Mouse (Mus musculus) heart, embryonic 10.5 days (tissue): ENCODE measurements around the gene Lmbr1l. TPM values are rescaled to one million over a fixed set of nuclear protein-coding genes. Genes with fewer than 3 reads are reported as not detected.
"Not testable (repeated sequence)": the region's sequence is repeated elsewhere in the genome, so short reads cannot be mapped to it uniquely, and the experiment has no call there.

Experiments used
- DNase-seq: peaks from one replicate; pipeline ENCODE4 v3.0.0-alpha.2; 2017; ENCODE audit warnings: low spot score
- H3K27ac ChIP-seq: fragments of 300-500 bp; sonication (generic); 2 replicates; pipeline ENCODE4 v1.5.1; 2016; ENCODE audit warnings: mild to moderate bottlenecking
- H3K27me3 ChIP-seq: fragments of 300-500 bp; sonication (generic); 2 replicates; pipeline ENCODE4 v1.6.1; 2016; ENCODE audit warnings: mild to moderate bottlenecking; ENCODE audit not compliant: poor library complexity, insufficient read depth, severe bottlenecking
- H3K36me3 ChIP-seq: fragments of 300-500 bp; sonication (generic); 2 replicates; pipeline ENCODE4 v1.6.1; 2016; ENCODE audit warnings: mild to moderate bottlenecking, moderate library complexity
- H3K4me1 ChIP-seq: fragments of 300-500 bp; sonication (generic); 2 replicates; pipeline ENCODE4 v1.6.1; 2016; ENCODE audit warnings: mild to moderate bottlenecking
- H3K4me3 ChIP-seq: fragments of 300-500 bp; sonication (generic); 2 replicates; pipeline ENCODE4 v1.5.1; 2016; ENCODE audit warnings: mild to moderate bottlenecking, moderate library complexity
- H3K9me3 ChIP-seq: fragments of 300-500 bp; sonication (generic); 2 replicates; pipeline ENCODE4 v1.6.1; 2016; ENCODE audit warnings: mild to moderate bottlenecking, moderate library complexity
- WGBS: fragments of 180-500 bp; shearing (Covaris S2); methylation state at CpG from one replicate; pipeline ENCODE4 v1.1.7; 2016; 5-methylcytosine and 5-hydroxymethylcytosine counted together
- polyA plus RNA-seq: library from polyadenylated mRNA; unstranded; fragments of >200 nt; fragmentation: Nextera tagmentation; extraction: Ambion mirVana; gene quantifications from 2 replicates; pipeline ENCODE4 v1.2.1, GENCODE M21; 2016

Gene Lmbr1l
- polyA plus RNA-seq, 1 experiment from 2014 or later = 20.2 TPM

GRCm38 (mm10) chr15:98930998-98931397 lies 13.0 kb upstream of the Lmbr1l start:
- peaks cover 23% of the 10 kb centered on the region for H3K4me1 ChIP-seq
- H3K36me3 ChIP-seq = peaks cover 20% of the 10 kb centered on the region
- H3K9me3 ChIP-seq = no peaks in the 10 kb centered on the region
- H3K27me3 ChIP-seq = no peaks in the 10 kb centered on the region
- H3K27ac ChIP-seq = no peak overlapping the region
- DNase-seq = no peak
- 81% methylated on average over 3 of the region's 3 CpGs for WGBS
- H3K4me3 ChIP-seq = no peak overlapping the region

DNA sequence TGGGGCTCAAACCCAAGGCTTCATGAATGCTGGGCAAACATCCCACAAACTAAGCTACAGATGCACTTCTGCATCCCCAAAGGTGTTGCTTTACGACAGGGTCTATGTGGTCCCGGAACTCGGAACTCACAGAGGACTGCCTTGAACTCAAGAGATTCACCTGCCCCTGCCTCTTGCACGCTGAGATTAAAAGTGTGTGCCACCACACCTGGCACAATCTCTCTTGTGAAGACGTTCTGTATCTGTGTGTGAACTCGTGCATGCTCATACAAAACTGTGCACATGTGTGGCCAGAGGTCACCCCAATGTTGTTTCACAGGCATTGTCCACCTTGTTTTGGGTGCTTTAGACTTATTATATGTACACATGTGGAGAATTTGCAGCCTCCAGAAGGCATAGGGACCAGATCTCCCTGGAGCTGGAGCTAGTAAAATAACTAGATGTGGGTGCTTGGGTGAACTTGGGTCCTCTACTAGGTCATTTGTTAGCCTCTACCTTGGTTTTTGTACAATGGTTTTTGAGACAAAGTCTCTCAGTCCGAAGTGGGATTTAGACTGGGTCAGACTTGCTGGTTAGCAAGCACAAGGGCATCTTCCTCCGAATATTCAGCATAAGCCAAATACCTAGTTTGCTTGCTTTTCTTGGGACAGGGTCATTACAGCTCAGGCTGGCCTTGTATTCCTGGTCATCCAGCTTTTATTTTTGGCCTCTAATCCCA lies 12.1 kb upstream of the Lmbr1l start:
- DNase-seq = no peak
- peaks cover 21% of the 10 kb centered on the region for H3K36me3 ChIP-seq
- no peak overlapping the region; the same call in 1 of the 2 replicates for H3K27ac ChIP-seq
- WGBS = 52% methylated on average over 8 of the region's 8 CpGs
- H3K27me3 ChIP-seq = no peaks in the 10 kb centered on the region
- no peak overlapping the region for H3K4me3 ChIP-seq
- peaks cover 15% of the 10 kb centered on the region for H3K4me1 ChIP-seq
- no peaks in the 10 kb centered on the region for H3K9me3 ChIP-seq

DNA sequence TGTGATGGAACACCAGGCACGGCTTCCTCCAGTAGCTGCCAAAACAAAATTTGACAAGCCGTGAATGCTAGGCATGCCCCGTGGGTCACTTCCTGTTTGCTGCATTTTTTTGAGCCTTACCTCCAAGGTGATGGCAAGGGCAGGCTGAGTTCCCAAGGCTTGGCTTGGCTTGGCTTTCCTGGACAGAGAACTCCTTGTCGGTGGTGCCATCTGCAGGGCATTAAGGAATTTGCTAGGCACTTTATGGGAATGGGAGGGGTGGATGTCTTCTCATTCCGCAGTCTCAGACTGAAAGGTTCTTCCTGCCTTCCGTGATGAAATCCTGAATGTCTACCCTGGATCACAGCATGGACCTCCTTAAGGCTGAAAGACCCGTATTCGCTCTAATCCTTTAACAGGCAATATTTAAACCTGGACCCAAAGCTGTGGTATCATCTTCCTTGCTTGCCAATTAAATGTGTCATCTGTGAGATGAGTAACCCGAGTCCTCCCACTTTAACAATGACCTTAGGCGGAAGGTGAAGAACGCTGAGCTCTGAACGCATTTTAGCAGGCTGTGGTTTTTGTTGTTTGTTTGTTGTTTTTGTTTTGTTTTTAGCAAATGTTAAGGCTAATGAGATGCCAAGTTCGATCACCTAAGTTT lies 10.7 kb upstream of the Lmbr1l start:
- 14% methylated on average over 13 of the region's 13 CpGs for WGBS
- Histone ChIP-seq H3K4me3 (peak overlapping the region; percentile 6; the same call in 1 of the 2 replicates), H3K9me3 (no peaks in the 10 kb centered on the region), H3K27ac (no peak overlapping the region), H3K36me3 (peaks cover 21% of the 10 kb centered on the region), H3K4me1 (peaks cover 12% of the 10 kb centered on the region), H3K27me3 (no peaks in the 10 kb centered on the region)
- peak; percentile 94 for DNase-seq

DNA sequence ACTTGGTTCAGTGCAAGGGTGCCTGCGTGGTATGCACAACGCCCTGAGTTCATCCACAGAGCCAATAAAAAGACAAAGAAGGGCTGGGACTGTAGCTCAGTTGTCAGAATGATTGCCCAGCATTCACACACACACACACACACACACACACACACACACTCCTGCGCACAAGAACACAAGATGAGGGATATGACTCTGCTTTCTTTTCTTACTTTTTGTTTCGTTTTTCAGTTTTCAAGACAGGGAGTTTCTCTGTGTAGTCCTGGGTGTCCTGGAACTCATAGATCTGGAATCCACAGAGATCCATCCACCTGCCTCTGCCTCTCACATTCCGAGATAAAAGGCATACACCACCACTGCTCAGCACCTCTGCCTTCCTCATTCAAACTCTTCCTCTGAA lies 9.5 kb upstream of the Lmbr1l start:
- 85% methylated on average over 5 of the region's 5 CpGs for WGBS
- Histone ChIP-seq H3K27me3 (no peaks in the 10 kb centered on the region), H3K36me3 (peaks cover 16% of the 10 kb centered on the region), H3K4me1 (peaks cover 8% of the 10 kb centered on the region), H3K27ac (no peak overlapping the region), H3K4me3 (no peak overlapping the region), H3K9me3 (no peaks in the 10 kb centered on the region)
- no peak for DNase-seq

DNA sequence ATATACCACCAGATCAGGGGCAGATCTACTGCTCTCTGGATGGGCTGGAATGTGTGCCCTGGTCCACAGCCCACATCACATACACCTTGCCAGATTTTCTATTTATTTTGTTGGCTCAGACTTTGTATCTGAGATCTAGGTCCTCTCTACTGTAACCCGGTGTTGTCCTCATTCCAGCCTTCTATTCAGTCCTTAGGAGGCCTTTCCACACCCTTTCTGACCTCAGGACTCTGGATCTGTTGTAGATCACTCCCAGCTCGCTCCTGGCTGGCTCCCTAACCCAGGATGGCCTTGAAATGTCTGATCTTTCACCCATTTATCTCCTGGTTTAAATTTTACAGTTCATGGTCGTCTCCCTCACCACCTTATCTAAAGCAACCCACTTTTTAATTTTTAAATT lies 6.7 kb upstream of the Lmbr1l start:
- no peaks in the 10 kb centered on the region for H3K27me3 ChIP-seq
- WGBS = 75% methylated on average over 3 of the region's 3 CpGs

GRCm38 (mm10) chr15:98923031-98923537 lies 5.1 kb upstream of the Lmbr1l start:
- Histone ChIP-seq H3K4me3 (no peak overlapping the region), H3K36me3 (peaks cover 4% of the 10 kb centered on the region; the same call in 1 of the 2 replicates), H3K27me3 (no peaks in the 10 kb centered on the region), H3K9me3 (no peaks in the 10 kb centered on the region), H3K4me1 (no peaks in the 10 kb centered on the region), H3K27ac (no peak overlapping the region)
- 83% methylated on average over 2 of the region's 2 CpGs for WGBS
- no peak for DNase-seq

More for the DNA sequence above, 6.7 kb upstream of the Lmbr1l start:
- Histone ChIP-seq H3K9me3 (no peaks in the 10 kb centered on the region), H3K36me3 (peaks cover 4% of the 10 kb centered on the region; the same call in 1 of the 2 replicates), H3K4me1 (peaks cover 6% of the 10 kb centered on the region), H3K4me3 (no peak overlapping the region), H3K27ac (no peak overlapping the region)
- no peak for DNase-seq

GRCm38 (mm10) chr15:98922581-98922980 lies 4.5 kb upstream of the Lmbr1l start:
- H3K9me3 ChIP-seq = no peaks in the 10 kb centered on the region
- H3K27ac ChIP-seq = no peak overlapping the region
- DNase-seq = no peak
- peaks cover 4% of the 10 kb centered on the region; the same call in 1 of the 2 replicates for H3K36me3 ChIP-seq
- no peaks in the 10 kb centered on the region for H3K27me3 ChIP-seq
- H3K4me1 ChIP-seq = no peaks in the 10 kb centered on the region
- no peak overlapping the region for H3K4me3 ChIP-seq
- 53% methylated on average over 3 of the region's 3 CpGs for WGBS

DNA sequence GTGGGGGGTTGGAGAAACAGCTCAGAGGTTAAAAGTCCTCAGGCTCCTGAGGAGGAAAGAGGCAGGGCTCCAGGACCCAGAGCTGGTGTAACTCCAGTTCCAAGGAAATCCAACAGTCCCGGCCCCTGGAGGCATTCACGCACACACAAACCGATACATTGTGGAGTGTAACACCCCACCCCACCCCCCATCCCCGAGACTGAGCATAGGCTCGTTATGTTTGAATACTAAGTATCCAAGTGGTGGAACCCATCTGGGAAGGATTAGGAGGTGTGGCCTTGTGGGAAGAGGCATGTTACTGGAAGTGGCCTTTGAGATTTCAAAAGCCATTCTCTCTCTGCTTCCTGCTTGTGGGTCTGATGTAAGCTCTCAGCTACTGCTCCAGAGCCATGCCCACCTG lies 3.5 kb upstream of the Lmbr1l start:
- Histone ChIP-seq H3K27me3 (no peaks in the 10 kb centered on the region), H3K9me3 (no peaks in the 10 kb centered on the region), H3K27ac (no peak overlapping the region), H3K4me1 (peaks cover 7% of the 10 kb centered on the region), H3K36me3 (peaks cover 4% of the 10 kb centered on the region; the same call in 1 of the 2 replicates), H3K4me3 (no peak overlapping the region)
- 77% methylated on average over 5 of the region's 5 CpGs for WGBS
- no peak for DNase-seq

- Histone ChIP-seq H3K4me3 (peak overlapping the region; percentile 99), H3K4me1 (peaks cover 19% of the 10 kb centered on the region), H3K27ac (peak overlapping the region; percentile 95), H3K36me3 (peaks cover 16% of the 10 kb centered on the region)
- not testable (repeated sequence) for DNase-seq, H3K9me3 ChIP-seq, H3K27me3 ChIP-seq
- 25% methylated on average over 8 of the region's 8 CpGs for WGBS
Observed at GRCm38 (mm10) chr15:98918499-98918895, 466 bp upstream of the Lmbr1l start.

GRCm38 (mm10) chr15:98917091-98917490 lies 940 bp downstream of the Lmbr1l start:
- no peaks in the 10 kb centered on the region for H3K27me3 ChIP-seq
- H3K27ac ChIP-seq = peak overlapping the region; percentile 95
- no peaks in the 10 kb centered on the region for H3K9me3 ChIP-seq
- peaks cover 19% of the 10 kb centered on the region for H3K4me1 ChIP-seq
- peak overlapping the region; percentile 99 for H3K4me3 ChIP-seq
- DNase-seq = no peak
- under 1% methylated on average over 14 of the region's 14 CpGs for WGBS
- H3K36me3 ChIP-seq = peaks cover 30% of the 10 kb centered on the region

GRCm38 (mm10) chr15:98916016-98916415 lies 2.0 kb downstream of the Lmbr1l start:
- Histone ChIP-seq H3K27me3 (no peaks in the 10 kb centered on the region), H3K4me3 (peak overlapping the region; percentile 99; the same call in 1 of the 2 replicates), H3K4me1 (peaks cover 19% of the 10 kb centered on the region), H3K36me3 (peaks cover 41% of the 10 kb centered on the region), H3K27ac (no peak overlapping the region; the same call in 1 of the 2 replicates), H3K9me3 (no peaks in the 10 kb centered on the region)
- WGBS = 81% methylated on average over 4 of the region's 4 CpGs
- no peak for DNase-seq

- no peak overlapping the region for H3K27ac ChIP-seq
- H3K4me1 ChIP-seq = peaks cover 19% of the 10 kb centered on the region
- H3K9me3 ChIP-seq = no peaks in the 10 kb centered on the region
- no peak for DNase-seq
- peaks cover 52% of the 10 kb centered on the region for H3K36me3 ChIP-seq
- WGBS = 89% methylated on average over 6 of the region's 6 CpGs
- H3K27me3 ChIP-seq = no peaks in the 10 kb centered on the region
- no peak overlapping the region for H3K4me3 ChIP-seq
Observed at GRCm38 (mm10) chr15:98914903-98915302, 3.1 kb downstream of the Lmbr1l start.

DNA sequence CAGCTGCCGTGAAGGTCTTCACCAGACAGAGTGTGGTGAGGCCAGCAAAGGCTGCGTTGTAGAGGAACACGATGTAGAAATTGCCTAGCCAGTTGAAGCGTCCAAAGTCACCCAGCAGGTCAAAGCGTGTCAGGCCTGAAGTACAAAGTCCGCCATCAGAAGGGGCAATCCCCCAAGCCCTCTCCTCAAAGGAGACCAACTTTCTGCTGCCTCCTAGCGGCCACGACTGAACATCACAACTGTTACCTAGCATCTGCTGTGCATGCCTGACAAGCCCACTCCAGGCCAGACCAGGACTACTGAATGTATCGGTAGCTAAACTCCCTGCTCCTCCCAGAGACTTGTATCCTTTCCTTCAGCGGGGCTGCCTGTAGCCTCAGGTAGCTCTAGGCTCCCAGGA lies 13.3 kb downstream of the Lmbr1l start:
- no peak overlapping the region for H3K27ac ChIP-seq
- peaks cover 10% of the 10 kb centered on the region for H3K4me1 ChIP-seq
- DNase-seq = peak; percentile 84
- WGBS = 35% methylated on average over 10 of the region's 10 CpGs
- peaks cover 65% of the 10 kb centered on the region for H3K36me3 ChIP-seq
- H3K9me3 ChIP-seq = no peaks in the 10 kb centered on the region
- peaks cover 8% of the 10 kb centered on the region; the same call in 1 of the 2 replicates for H3K27me3 ChIP-seq
- H3K4me3 ChIP-seq = no peak overlapping the region
